Mouse (Mus musculus) frontal cortex, adult (tissue): ENCODE data around the gene Plcd3.

Source experiments
- ATAC-seq: cut with Nextera tagmentation; 2 replicates; pipeline ENCODE4 v1.9.2; 2017; ENCODE audit warnings: mild to moderate bottlenecking, moderate library complexity, mixed read lengths; ENCODE audit not compliant: low TSS enrichment

Plcd3 gene

DNA sequence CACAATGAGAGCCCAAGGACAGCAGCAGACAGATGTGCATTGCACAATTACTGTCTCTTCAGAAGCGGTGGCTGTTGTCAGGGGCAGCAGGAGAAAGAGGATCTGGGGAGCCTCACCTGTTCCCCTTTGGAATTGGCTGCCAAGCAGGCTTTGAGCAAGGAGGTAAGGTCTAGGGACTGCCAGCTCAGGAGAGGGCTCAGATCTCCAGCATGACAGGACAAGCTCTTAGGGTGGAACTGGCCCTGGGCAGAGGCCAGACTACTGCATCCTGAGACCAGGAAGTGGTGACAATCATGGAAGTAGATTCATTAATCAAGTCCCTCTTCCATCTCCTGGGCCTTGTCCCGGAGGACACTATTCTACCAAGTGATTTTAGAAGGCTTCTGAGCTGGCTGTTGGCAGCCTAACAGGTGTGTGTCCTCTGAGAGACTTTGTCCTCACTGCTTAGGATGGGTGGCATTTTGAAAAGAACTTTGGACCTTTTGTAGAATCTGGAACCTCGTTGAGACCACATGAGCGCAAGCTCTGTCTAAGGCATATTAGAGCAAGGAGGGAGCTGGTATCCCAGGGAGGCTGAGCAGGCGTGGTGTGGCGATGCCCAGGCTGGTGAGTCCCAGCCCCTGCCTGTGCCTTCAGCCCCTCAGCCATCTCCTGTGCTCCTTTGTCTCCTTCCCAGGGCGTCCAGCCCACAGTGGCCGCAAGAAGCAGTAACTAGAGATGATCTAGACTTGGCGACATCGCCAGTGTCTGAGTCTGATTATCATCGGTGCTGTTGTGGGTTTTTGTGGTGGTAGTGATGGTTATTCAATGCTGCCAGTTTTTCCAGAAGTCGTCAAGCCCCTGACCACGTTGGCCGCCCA, 35.0 kb downstream of the Plcd3 start:
- no peak for ATAC-seq

DNA sequence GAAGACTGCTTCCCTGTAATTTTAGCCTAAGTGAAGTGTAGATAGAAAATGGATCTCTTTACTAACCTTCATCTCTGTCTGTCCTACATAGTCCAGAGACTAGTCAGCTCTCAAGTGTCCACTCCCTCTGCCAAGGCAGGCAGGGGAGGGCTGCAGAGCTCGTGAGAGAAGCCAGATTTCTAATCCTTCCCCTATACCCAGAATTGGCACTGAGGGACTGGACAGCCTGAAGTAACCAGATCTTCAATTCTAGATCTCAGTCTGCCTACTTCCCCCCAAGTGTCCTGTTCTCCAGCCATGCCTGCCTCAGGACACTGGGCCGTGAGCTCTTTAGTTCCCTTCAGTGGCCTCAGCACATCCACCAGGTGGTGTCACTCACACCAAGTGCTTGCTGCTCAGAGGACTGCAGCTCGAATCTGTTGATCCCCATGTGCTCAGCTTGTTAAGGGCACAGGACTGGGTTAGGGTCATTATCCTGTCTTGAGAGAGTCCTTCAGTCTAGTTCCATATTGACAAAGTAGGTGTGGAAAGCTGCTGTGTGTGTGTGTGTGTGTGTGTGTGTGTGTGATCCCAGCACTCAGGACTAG, 42.9 kb downstream of the Plcd3 start:
- no peak for ATAC-seq

- ATAC-seq, result no peak
Observed at GRCm38 (mm10) chr11:103056636-103057035, 44.8 kb downstream of the Plcd3 start.

GRCm38 (mm10) chr11:103054798-103055197, 46.7 kb downstream of the Plcd3 start:
- ATAC-seq, result peak; percentile 43; the same call in 1 of the 2 replicates

DNA sequence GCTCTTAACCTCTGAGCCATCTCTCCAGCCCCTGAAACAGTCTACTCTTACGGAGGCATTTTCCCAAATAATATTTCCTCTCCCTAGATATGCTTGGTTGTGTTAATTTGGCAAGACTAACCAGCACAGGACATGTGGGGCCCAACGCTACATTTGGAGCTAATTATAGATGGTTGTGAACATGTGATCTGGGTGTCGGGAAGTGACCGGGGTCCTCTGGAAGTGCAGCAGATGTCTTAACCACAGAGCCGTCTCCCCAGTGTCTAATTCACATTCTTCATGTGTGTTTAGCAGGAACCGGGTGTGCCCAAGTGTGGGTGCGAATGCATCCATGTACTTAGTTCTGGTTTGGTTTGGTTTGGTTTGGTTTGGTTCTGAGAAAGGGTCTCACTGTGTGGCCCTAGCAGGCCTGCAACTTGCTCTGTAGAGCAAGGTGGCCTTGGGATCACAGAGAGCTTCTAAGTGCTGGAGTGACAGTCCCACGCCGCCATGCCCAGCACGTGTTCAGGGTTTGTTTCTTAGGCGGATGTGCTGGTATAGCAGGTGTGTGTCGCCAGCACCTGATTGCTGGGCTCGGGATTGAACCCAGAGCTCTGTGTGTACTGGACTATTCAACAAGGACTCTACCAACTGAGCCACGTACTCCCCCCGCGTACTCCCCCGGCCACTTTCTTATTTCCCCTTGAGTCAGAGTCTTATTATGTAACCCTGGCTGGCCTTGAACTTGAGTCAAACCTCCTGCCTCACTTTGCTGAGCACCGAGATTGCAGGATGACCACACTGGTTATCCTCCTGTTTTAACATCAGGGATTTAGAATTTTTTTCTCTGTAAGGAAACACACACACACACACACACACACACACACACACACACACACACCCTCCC, 48.0 kb downstream of the Plcd3 start:
- no peak for ATAC-seq

DNA sequence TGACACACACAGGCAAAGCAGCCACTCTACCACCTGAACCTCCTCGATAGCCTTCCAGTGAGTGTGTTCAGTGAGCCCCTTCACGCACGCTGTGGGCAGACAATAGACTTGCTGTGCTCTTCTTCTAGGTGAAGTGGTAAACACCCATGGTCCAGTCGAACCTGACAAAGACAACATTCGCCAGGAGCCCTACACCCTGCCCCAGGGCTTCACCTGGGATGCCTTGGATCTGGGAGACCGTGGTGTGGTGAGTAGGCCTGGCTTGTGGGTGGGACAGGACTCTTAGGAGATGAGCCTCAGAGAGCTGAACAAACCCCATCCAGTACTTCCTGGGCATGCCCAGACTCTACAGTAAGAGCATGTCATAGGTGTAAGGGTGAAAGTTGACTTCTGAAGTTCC, 49.4 kb downstream of the Plcd3 start:
- ATAC-seq, result no peak

- ATAC-seq, result peak; percentile 77
Observed at GRCm38 (mm10) chr11:103051249-103051691, 50.2 kb downstream of the Plcd3 start.

- no peak for ATAC-seq
Observed at GRCm38 (mm10) chr11:103050153-103050552, 51.3 kb downstream of the Plcd3 start.

DNA sequence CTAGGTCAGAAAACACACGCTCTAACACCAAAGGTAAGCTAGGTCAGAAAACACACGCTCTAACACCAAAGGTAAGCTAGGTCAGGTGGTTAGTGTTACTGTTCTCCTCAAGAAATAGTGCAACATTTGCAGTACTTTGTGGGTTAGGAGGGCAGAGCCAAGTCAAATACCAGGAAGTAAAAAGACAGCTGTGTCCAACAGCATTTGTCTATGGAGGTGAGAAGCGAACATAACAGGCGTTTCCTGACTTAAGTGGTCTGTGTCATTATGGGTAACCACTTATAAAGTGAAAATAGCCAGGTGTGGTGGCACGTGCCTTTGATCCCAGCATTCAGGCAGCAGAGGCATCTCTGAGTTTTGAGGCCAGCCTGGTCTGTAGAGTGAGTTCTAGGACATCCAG, 51.8 kb downstream of the Plcd3 start:
- ATAC-seq, result no peak

DNA sequence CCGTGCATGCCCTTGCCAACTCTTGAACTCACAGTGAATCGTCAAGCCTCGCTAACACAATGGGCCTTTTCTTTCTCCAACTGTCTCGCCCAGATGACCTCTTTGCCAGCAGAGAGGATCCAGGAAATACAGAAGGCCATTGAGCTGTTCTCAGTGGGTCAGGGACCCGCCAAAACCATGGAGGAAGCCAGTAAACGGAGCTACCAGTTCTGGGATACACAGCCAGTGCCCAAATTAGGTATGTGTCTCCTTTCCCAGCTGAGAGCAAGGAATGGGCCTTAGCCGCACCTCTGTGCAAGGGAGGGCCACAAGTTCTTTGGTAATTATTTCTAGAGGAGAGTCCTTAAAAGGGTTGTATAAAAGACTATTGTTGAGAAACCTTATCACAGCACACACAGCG, 55.2 kb downstream of the Plcd3 start:
- ATAC-seq, result no peak

DNA sequence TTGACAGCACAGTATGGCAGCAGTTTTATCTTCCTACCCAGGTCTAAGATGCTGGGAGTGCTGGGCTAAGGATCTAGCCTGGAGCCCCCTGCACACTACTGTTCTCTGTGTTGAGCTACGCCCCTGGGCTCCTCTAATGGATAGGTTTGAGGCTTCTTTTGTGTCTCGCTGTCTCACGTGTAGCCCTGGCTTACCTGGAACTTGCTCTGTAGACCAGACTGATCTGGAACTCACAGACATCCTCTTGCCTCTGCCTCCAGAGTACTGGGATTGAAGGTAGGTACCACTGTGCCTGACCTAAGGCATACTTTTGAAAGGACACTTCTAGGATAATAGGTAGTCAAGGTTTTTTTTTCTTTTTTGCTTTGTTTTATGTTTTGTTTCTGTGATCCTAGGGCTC, 57.5 kb downstream of the Plcd3 start:
- ATAC-seq, result no peak

GRCm38 (mm10) chr11:103042828-103043227, 58.6 kb downstream of the Plcd3 start:
- ATAC-seq, result no peak

- peak; percentile 78 for ATAC-seq
Observed at GRCm38 (mm10) chr11:103038037-103038436, 63.4 kb downstream of the Plcd3 start.

DNA sequence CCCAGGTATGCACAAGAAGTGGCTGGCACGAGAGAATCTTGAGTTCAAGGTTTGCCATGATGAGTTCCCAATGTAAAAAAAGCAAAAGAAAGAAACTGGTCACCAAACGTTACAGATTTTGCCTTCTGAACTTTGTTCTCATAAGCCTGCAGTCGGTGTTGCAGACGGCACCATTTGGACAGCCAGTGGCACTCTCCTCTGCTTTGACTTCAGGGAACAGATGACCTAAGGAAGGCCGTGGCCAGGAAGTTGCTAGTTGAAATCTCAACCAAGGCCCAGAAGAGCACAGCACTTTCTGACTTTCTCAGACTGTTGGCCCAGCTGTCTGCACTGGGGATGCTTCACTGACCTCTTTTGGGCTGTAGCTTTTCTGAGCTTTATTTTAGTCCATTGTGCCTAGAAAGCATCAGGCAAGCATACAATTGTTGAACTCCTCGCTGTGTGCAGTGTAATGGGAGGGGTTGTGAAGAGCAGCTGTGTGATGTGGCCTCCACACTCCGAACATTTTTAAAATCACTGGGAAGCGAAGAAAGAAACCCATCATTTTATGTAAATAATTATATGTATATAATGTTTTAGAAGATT, 64.5 kb downstream of the Plcd3 start:
- no peak for ATAC-seq

DNA sequence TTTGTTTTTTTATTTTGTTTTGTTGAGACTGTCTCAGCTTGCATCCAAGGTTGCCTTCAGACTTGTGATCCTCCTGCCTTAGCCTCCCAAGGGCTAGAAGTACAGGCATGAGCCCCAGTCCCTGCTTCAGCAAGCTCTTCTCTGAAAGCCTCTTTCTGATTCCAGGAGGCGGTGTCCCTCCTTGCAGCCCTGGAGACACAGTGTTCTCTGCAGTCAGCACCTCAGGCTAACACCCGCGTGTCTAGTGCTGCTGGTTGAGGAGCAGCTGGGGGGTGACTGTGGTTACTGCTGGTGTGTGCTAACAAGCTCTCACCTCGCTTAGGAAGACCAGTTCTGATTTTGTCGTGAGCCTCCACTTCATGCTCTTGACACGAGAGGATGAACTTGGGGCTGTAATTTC, 66.5 kb downstream of the Plcd3 start:
- peak; percentile 38; the same call in 1 of the 2 replicates for ATAC-seq

- ATAC-seq, result peak; percentile 41
Observed at GRCm38 (mm10) chr11:103033030-103033429, 68.4 kb downstream of the Plcd3 start.

- peak; percentile 90 for ATAC-seq
Observed at GRCm38 (mm10) chr11:103028176-103028891, 73.1 kb downstream of the Plcd3 start, which contains the start of the genes Nmt1 and Dcakd. TSS of gene Nmt1 (plus strand) at chr11:103028190. TSS of gene Dcakd (minus strand) at chr11:103028333.

DNA sequence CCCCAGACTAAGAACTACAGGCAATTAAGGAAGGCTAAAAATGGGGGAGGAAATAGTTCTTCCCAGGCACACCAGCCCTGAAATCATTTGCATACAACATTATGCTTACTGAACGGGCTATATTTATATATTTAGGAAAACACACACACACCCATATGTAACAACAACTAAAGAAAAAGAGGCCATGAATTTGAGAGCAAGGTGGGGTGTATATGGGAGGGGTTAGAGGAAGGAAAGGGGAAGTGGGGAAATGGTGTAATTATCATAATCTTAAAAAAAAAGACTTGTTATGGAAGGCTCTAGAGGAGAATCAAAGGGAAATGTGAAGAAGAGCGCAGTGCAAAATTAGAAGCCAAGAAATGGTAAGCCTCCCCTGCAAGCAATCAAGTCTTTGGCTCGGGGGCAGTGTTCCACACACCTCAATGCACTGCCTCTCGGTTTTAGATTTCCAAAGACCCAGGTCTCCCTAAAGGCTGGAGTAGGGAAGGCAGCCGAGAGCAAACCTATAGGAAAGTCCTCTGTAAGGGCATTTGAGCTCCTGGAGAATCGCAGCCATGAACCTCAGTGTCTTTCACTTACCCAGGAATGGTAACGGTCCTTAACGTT, 73.8 kb downstream of the Plcd3 start:
- ATAC-seq, result peak; percentile 25; the same call in 1 of the 2 replicates

DNA sequence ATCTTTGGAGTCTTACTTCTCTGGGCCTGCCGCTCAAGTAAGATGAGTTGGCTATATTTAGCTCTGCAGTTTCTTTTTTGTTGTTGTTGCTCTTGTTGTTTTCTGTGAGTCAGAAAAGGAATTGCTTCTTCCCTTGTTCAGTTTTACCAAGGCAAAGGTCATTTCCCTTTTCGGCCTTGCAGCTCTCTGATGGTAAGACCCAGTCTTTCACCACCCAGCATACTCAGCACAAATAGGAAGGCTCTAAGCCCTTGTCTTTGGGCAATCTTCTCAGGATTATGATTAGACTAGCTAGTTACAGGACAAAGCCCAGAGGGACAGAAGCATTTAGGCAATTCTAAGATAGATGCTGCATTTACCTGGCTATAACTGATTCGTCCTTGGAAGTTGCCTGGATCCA, 74.6 kb downstream of the Plcd3 start:
- no peak for ATAC-seq

DNA sequence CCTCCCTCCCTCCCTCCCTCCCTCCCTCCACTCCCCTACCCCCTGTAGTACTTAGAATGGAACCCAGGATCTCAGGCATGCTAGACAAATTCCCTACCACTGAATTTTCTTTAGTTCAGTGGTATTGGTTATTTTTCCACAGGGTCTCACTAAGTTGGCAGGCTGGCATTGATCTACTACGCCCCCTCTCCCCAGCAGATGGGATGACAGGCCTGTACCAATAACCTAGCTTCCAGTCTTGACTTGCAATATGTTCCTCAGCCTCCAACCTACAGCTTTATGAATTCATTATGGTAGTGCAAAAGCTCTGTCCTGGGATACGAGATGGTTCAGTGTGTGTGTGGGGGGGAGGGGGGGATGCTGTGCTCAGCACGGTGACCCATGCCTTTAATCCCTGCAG, 77.5 kb downstream of the Plcd3 start:
- ATAC-seq, result no peak
